Mouse (Mus musculus): ENCODE data around the gene Clcnkb. TPM values are rescaled to one million over a fixed set of nuclear protein-coding genes. Genes with fewer than 3 reads are reported as not detected.

Clcnkb gene
- polyA plus RNA-seq, 1 experiment, result not detected

DNA sequence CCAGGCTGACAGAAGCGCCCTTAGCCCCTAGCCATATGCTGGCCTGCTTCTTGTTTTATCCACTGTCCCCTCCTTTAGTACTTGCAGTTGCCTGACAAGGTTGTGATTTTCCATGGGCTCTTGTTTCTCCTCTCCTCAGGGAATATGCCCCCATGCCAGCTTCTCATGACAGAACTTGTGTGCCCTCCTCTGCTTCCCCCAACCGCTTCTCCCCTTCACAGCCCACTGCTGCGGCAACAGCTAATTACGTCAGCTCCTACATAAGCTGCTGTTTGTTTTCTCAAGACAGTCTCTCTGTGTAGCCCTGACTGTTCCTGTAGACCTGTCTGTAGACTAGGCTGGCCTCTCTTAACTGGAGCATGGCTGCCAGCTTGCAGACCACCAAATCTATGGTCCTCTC is 39.7 kb upstream of the Clcnkb start:
- no peak for DNase-seq
- no peak overlapping the region for H3K4me3 ChIP-seq (replicated peaks; ENCODE audit: extremely low read depth, low read depth, low read length)
- TF ChIP-seq POLR2A (IDR thresholded peaks at IDR 0.05; ENCODE audit: borderline replicate concordance, extremely low read depth, low read depth, low read length) (no peak), CTCF (IDR thresholded peaks at IDR 0.05; ENCODE audit: insufficient read depth, low read length) (no peak)
- no peaks in the 10 kb centered on the region for H3K4me1 ChIP-seq (ENCODE audit: control insufficient read depth, insufficient read depth, low read length)
- 86% methylated on average over 4 of the region's 4 CpGs for whole genome bisulfite sequencing

DNA sequence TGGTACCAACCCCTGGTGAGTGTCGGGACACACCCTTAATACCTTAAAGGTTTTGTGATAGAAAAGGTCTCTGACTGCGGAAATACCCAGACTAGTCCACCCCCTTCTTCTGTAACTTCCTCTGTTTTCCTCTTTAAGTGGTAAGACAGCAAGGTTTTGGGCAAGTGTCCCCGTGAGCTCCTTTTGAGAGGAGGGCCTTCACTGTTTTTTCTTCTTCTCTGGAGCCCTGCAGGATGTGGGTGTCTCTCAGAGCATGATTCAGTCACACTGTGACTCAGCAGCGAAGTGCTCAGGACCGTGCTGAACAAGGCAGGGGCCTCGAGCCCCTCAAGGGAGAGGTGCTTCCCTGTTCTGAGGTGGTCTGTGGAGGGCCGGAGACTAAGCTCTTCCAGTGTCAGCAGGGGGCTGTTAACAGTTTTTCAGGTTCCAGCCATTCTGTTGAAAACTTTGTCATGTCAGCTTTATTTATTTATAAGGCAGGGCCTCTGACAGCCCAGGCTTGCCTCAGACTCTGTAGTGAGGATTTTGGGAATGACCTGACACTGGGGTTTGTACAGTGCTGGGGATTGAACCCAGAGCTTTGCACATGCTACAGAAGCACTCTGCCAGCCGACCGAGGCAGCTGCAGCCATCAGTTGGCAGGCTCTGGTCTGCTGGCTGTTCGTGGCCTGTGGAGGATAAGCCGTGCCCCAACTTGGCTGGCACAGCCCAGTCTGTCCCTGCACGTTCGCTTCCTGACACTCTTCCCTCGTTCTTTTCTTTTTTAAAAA is 39.0 kb upstream of the Clcnkb start:
- no peak overlapping the region for H3K4me3 ChIP-seq (replicated peaks; ENCODE audit: extremely low read depth, low read depth, low read length)
- H3K4me1 ChIP-seq (ENCODE audit: control insufficient read depth, insufficient read depth, low read length), result no peaks in the 10 kb centered on the region
- WGBS, result 56% methylated on average over 14 of the region's 14 CpGs
- DNase-seq, result no peak
- TF ChIP-seq POLR2A (IDR thresholded peaks at IDR 0.05; ENCODE audit: borderline replicate concordance, extremely low read depth, low read depth, low read length) (no peak), CTCF (IDR thresholded peaks at IDR 0.05; ENCODE audit: insufficient read depth, low read length) (no peak)

DNA sequence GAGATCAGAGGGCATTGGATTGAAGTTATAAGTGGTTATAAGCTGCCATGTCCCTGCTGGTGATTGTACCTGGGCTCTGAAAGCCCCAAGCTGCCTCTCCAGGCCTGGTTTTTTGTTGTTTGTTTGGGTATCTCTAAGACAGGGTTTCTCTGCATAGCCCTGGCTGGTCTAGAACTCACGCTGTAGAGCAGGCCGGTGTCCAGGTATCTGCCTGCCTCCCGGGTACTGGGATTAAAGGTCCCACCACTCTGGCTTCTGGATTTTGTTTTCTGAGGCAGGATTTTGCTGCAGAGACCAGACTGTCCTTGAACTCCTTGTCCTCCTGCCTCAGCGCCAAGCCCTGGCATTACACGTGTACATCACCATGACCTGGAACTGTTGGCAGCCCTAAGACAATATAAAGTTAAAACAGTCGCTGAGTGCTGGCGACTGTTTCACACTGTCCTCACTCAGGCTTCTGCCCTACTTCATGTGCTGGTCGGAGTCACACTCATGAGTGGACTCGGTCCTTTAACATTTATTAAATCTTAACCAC is 36.2 kb upstream of the Clcnkb start:
- no peaks in the 10 kb centered on the region for H3K4me1 ChIP-seq (ENCODE audit: control insufficient read depth, insufficient read depth, low read length)
- TF ChIP-seq CTCF (IDR thresholded peaks at IDR 0.05; ENCODE audit: insufficient read depth, low read length) (no peak), POLR2A (IDR thresholded peaks at IDR 0.05; ENCODE audit: borderline replicate concordance, extremely low read depth, low read depth, low read length) (no peak)
- DNase-seq, result no peak
- WGBS, result 83% methylated on average over 9 of the region's 9 CpGs
- H3K4me3 ChIP-seq (replicated peaks; ENCODE audit: extremely low read depth, low read depth, low read length), result no peak overlapping the region

DNA sequence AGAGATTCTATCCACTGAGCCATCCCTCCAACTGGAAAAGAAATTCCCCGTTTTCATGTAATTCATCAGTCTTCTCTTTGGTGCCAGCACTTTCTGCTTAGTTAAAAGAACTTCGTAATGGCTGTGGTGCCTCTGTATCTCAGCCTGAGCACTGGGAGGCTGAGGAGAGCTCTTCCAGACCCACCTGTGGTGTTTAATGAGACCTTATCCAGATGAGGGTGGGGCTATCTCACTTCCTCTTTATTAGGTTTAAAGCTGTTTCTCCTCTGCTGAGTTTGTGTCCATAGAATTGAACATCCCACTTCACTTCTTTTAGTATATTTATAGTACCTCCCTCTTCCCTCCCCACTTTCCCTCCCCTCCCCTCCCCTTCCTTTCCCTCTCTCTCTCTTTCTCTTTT is 35.4 kb upstream of the Clcnkb start:
- Histone ChIP-seq H3K4me1 (ENCODE audit: control insufficient read depth, insufficient read depth, low read length) (no peaks in the 10 kb centered on the region), H3K4me3 (replicated peaks; ENCODE audit: extremely low read depth, low read depth, low read length) (no peak overlapping the region)
- TF ChIP-seq CTCF (IDR thresholded peaks at IDR 0.05; ENCODE audit: insufficient read depth, low read length) (no peak), POLR2A (IDR thresholded peaks at IDR 0.05; ENCODE audit: borderline replicate concordance, extremely low read depth, low read depth, low read length) (no peak)
- DNase-seq, result no peak
- WGBS, result 69% methylated on average over 2 of the region's 2 CpGs

DNA sequence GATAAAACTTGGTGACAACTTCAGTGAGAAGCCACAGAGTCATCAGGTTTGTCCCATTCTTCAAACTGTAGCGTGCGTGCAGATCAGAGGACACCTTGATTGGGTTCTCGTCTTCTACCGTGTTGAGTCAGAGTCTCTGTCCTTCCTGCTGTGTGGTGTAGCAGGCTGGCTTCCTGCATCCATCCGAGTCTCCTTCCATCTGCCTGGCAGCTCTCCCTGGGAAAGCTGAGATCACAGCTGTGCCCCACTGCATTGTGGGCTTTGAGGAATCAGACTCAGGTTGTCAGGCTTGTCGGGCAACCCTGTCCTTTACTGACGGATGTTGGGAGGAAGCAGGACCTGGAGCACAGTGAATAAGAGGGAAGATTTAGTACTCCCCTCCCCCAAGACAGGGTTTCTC is 30.4 kb upstream of the Clcnkb start:
- TF ChIP-seq CTCF (IDR thresholded peaks at IDR 0.05; ENCODE audit: insufficient read depth, low read length) (no peak), POLR2A (IDR thresholded peaks at IDR 0.05; ENCODE audit: borderline replicate concordance, extremely low read depth, low read depth, low read length) (no peak)

DNA sequence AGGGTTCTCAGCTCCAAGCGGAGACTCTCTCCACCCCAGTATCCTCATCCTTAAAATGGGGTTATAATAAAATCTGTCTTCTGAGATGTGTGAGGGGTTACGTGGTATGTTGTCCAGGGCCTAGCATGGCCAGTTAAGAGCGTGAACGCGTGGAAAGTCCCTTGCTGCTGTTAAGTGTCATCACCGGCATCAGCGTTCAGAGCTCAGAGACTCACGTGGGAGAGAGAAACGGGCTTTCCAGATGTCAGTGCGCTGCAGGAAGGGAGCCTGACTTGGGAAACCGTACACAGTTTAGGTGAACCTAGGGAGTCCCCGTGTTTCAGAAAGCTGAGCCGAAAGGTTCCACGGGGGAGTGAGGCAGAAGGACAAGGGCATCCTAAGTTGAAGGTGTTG is 29.5 kb upstream of the Clcnkb start:
- WGBS, result 12% methylated on average over 14 of the region's 14 CpGs
- Histone ChIP-seq H3K4me3 (replicated peaks; ENCODE audit: extremely low read depth, low read depth, low read length) (peak overlapping the region; percentile 95), H3K4me1 (ENCODE audit: control insufficient read depth, insufficient read depth, low read length) (peaks cover 9% of the 10 kb centered on the region)
- DNase-seq, result no peak
- no peak for TF ChIP-seq CTCF (IDR thresholded peaks at IDR 0.05; ENCODE audit: insufficient read depth, low read length)
- no peak for TF ChIP-seq POLR2A (IDR thresholded peaks at IDR 0.05; ENCODE audit: borderline replicate concordance, extremely low read depth, low read depth, low read length)

More for the DNA sequence above, 30.4 kb upstream of the Clcnkb start:
- H3K4me1 ChIP-seq (ENCODE audit: control insufficient read depth, insufficient read depth, low read length), result peaks cover 9% of the 10 kb centered on the region
- H3K4me3 ChIP-seq (replicated peaks; ENCODE audit: extremely low read depth, low read depth, low read length), result no peak overlapping the region
- no peak for DNase-seq
- 58% methylated on average over 7 of the region's 7 CpGs for WGBS

DNA sequence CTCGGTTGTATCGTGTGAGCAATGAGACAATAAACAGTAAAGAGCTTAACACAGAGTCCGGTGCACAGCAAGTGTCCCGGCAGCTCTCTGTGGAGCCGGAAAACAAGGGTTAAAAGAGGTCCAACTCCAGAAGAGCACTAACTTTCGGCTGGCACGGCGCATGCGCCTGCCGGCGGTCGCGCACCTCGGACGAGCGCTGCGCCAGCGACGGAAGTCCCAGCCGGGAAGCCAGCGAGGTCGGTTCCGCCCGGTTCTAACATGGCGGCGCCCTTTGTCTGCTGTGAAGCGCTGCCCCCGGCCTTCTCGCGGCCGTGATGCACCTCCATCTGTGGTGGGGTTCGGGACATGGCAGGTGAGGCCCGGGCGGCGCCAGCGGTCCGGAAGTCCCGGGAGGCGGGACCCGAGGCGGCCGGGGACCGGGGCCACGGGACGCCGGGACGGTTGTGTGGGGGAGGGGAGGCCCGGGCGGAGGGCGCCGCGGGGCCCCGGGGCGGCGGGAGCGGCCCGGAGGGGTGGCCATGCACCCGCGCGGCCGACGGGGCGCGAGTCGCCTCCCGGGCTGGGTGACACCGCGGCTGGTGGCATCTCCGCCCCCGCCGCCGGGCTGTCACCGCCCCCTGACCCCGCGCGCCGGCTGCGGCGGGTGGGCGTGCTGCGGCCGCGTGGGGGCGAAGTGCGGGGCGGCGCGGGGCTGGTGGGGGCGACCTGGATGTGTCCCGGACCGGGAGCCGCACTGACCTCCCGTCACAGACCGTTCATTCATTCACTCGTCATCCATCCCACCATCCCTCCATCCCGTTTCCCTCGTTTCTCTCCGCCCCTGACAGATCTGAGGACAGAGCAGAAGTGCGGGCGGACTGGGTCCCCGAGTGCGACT is 28.9 kb upstream of the Clcnkb start, which contains the start of gene Zbtb17:
Zbtb17 (plus strand) TSS at position 204 of the 877 bp plus-strand sequence.
- TF ChIP-seq CTCF (IDR thresholded peaks at IDR 0.05; ENCODE audit: insufficient read depth, low read length) (no peak), POLR2A (IDR thresholded peaks at IDR 0.05; ENCODE audit: borderline replicate concordance, extremely low read depth, low read depth, low read length) (peak; percentile 70; the same call in 1 of the 2 replicates)
- peak; percentile 87 for DNase-seq
- under 1% methylated on average over 82 of the region's 102 CpGs for WGBS
- H3K4me1 ChIP-seq (ENCODE audit: control insufficient read depth, insufficient read depth, low read length), result peaks cover 9% of the 10 kb centered on the region
- peak within 1 kb of the TSS; percentile 95 for H3K4me3 ChIP-seq (replicated peaks; ENCODE audit: extremely low read depth, low read depth, low read length)

DNA sequence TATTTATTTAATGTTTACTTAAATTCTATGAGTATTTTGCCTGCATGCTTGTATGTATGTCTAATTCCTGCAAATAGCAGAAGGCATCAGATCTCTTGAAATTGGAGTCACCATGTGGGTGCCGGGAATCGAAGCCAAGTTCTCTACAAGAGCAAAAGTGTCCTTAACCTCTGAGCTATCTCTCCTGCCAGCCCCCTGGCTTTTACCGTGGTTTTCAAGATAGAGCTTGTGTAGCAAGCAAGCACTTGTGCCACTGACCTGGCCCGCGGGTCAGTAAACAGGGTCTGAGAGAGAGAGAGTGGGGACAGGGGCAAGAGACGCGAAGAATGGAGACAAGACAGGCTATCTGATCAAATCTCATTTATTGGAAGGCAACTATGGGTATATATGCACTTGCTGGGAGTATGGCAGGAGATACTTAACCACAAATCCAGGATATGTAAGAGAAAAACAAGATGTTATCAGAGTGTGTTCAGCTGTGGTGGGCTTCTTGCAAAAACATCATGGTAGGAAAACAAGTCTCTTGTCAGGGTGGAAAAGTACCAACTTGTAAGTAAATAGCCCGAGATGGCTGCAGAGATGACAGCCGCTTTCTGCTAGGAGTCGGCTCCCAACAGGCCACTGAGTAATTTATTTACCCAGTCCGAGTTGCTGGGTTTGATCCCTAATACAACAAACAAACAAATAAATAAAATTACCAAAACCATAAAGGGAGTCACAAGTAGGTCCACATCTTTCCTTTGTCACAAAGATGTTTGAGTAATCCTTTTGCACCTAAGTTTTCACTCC is 28.0 kb upstream of the Clcnkb start:
- TF ChIP-seq POLR2A (IDR thresholded peaks at IDR 0.05; ENCODE audit: borderline replicate concordance, extremely low read depth, low read depth, low read length), result no peak
- TF ChIP-seq CTCF (IDR thresholded peaks at IDR 0.05; ENCODE audit: insufficient read depth, low read length), result no peak
- H3K4me3 ChIP-seq (replicated peaks; ENCODE audit: extremely low read depth, low read depth, low read length), result peak overlapping the region; percentile 73
- H3K4me1 ChIP-seq (ENCODE audit: control insufficient read depth, insufficient read depth, low read length), result peaks cover 11% of the 10 kb centered on the region
- DNase-seq, result no peak
- WGBS, result 34% methylated on average over 11 of the region's 11 CpGs

DNA sequence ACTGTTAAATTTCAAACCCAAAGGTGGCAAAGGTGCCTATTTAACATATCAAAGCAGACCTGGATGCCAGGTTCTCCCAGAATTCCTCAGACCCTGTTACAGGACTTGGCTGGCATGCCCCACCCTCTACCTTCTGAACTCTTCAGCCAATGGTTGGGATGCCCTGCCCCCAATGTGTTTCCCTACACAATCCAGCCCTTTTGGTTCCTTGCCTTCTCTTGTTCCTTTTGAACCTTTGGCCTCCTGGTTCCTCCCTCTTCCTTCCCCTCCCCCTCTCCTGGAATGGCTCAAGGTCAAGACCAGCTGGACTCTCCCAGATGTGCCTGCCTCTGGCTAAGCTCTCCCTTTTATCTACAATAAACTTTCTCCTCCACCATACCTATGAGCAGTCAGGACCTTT is 25.1 kb upstream of the Clcnkb start:
- no peak overlapping the region for H3K4me3 ChIP-seq (replicated peaks; ENCODE audit: extremely low read depth, low read depth, low read length)
- H3K4me1 ChIP-seq (ENCODE audit: control insufficient read depth, insufficient read depth, low read length), result peaks cover 11% of the 10 kb centered on the region
- TF ChIP-seq POLR2A (IDR thresholded peaks at IDR 0.05; ENCODE audit: borderline replicate concordance, extremely low read depth, low read depth, low read length) (no peak), CTCF (IDR thresholded peaks at IDR 0.05; ENCODE audit: insufficient read depth, low read length) (no peak)
- DNase-seq, result no peak

Data from lung, adult 2 months (tissue).